Mouse (Mus musculus) hindbrain, embryonic 11.5 days (tissue): ENCODE data around the gene Olfr112. TPM values are rescaled to one million over a fixed set of nuclear protein-coding genes. Genes with fewer than 3 reads are reported as not detected.
"Not testable (repeated sequence)": the region's sequence is repeated elsewhere in the genome, so short reads cannot be mapped to it uniquely, and the experiment has no call there.

Experiments
- ATAC-seq: fragments of 200-750 bp; cut with Nextera tagmentation; 2 replicates; pipeline ENCODE4 v1.8.0; 2017; ENCODE audit warnings: mild to moderate bottlenecking, moderate TSS enrichment, moderate library complexity; ENCODE audit not compliant: low FRiP score
- DNase-seq: peaks from one replicate; pipeline ENCODE4 v3.0.0-alpha.2; 2015; ENCODE audit warnings: low spot score
- H3K27ac ChIP-seq: fragments of 300-500 bp; sonication (generic); 2 replicates; pipeline ENCODE4 v1.5.1; 2014; ENCODE audit warnings: mild to moderate bottlenecking, low read depth, low read length
- H3K27me3 ChIP-seq: fragments of 300-500 bp; sonication (generic); 2 replicates; pipeline ENCODE4 v1.6.1; 2014; ENCODE audit warnings: mild to moderate bottlenecking, low read length, moderate library complexity, mixed read lengths; ENCODE audit not compliant: control insufficient read depth, insufficient read depth
- H3K36me3 ChIP-seq: fragments of 300-500 bp; sonication (generic); 2 replicates; pipeline ENCODE4 v1.6.1; 2014; ENCODE audit warnings: mild to moderate bottlenecking, low read length, moderate library complexity, mixed read lengths; ENCODE audit not compliant: control insufficient read depth, insufficient read depth
- H3K4me1 ChIP-seq: fragments of 300-500 bp; sonication (generic); replicated peaks from 2 replicates; pipeline ENCODE4 v1.6.1; 2014; ENCODE audit warnings: low read length, mixed read lengths; ENCODE audit not compliant: control insufficient read depth, insufficient read depth
- H3K4me2 ChIP-seq: fragments of 300-500 bp; sonication (generic); replicated peaks from 2 replicates; pipeline ENCODE4 v1.6.1; 2014; ENCODE audit warnings: mild to moderate bottlenecking, low read depth, low read length
- H3K4me3 ChIP-seq: fragments of 300-500 bp; sonication (generic); 2 replicates; pipeline ENCODE4 v1.5.1; 2014; ENCODE audit warnings: low read depth, low read length
- H3K9ac ChIP-seq: fragments of 300-500 bp; sonication (generic); 2 replicates; pipeline ENCODE4 v1.6.1; 2014; ENCODE audit warnings: low read depth, low read length
- H3K9me3 ChIP-seq: fragments of 300-500 bp; sonication (generic); 2 replicates; pipeline ENCODE4 v1.6.1; 2016; ENCODE audit warnings: low read length; ENCODE audit not compliant: control insufficient read depth
- polyA plus RNA-seq: library from polyadenylated mRNA; unstranded; fragments of >200 nt; fragmentation: Nextera tagmentation; extraction: Ambion mirVana; gene quantifications from 2 replicates; pipeline ENCODE4 v1.2.1, GENCODE M21; 2014

Olfr112 gene
- polyA plus RNA-seq, 1 experiment from 2014 or later: not detected

- ATAC-seq, H3K27ac ChIP-seq, H3K4me2 ChIP-seq, H3K27me3 ChIP-seq, H3K9me3 ChIP-seq, H3K36me3 ChIP-seq, H3K4me1 ChIP-seq, DNase-seq, H3K4me3 ChIP-seq, H3K9ac ChIP-seq: not testable (repeated sequence)
Observed at GRCm38 (mm10) chr17:37524612-37525011, 44.6 kb downstream of the Olfr112 start.

Other genes starting within 250 kb of the Olfr112 start
- not detected in 2 replicates for gene Olfr103, start 229.8 kb downstream of the Olfr112 start, polyA plus RNA-seq
- not detected in 2 replicates for gene Olfr104-ps, start 209.9 kb downstream of the Olfr112 start, polyA plus RNA-seq
- not detected in 2 replicates for gene Olfr105-ps, start 190.4 kb downstream of the Olfr112 start, polyA plus RNA-seq
- gene Olfr106-ps, start 179.1 kb downstream of the Olfr112 start, polyA plus RNA-seq: not detected in 2 replicates
- not detected in 2 replicates for gene Olfr107, start 170.2 kb downstream of the Olfr112 start, polyA plus RNA-seq
- gene Olfr108, start 124.0 kb downstream of the Olfr112 start, polyA plus RNA-seq: not detected in 2 replicates
- gene Olfr109, start 110.5 kb downstream of the Olfr112 start, polyA plus RNA-seq: not detected in 2 replicates
- 0.11 TPM in 1 of 2 replicates, not detected in the other for gene H2-M2, start 85.9 kb downstream of the Olfr112 start, polyA plus RNA-seq
- not detected in 2 replicates for gene Olfr110, start 77.0 kb downstream of the Olfr112 start, polyA plus RNA-seq
- not detected in 2 replicates for gene Olfr111, start 61.4 kb downstream of the Olfr112 start, polyA plus RNA-seq
- not detected in 2 replicates for gene Olfr113, start 8.2 kb upstream of the Olfr112 start, polyA plus RNA-seq
- gene Olfr114, start 23.3 kb upstream of the Olfr112 start, polyA plus RNA-seq: not detected in 2 replicates
- not detected in 2 replicates for gene Olfr115, start 57.7 kb upstream of the Olfr112 start, polyA plus RNA-seq
- gene Olfr116, start 57.7 kb upstream of the Olfr112 start, polyA plus RNA-seq: not detected in 2 replicates
- not detected in 2 replicates for gene Olfr117, start 94.3 kb upstream of the Olfr112 start, polyA plus RNA-seq
- not detected in 2 replicates for gene Olfr118, start 97.5 kb upstream of the Olfr112 start, polyA plus RNA-seq
- gene Olfr119, start 127.1 kb upstream of the Olfr112 start, polyA plus RNA-seq: not detected in 2 replicates
- not detected in 2 replicates for gene Olfr120, start 152.4 kb upstream of the Olfr112 start, polyA plus RNA-seq
- not detected in 2 replicates for gene Olfr121, start 179.4 kb upstream of the Olfr112 start, polyA plus RNA-seq
- not detected in 2 replicates for gene Olfr122, start 199.2 kb upstream of the Olfr112 start, polyA plus RNA-seq
- not detected in 2 replicates for gene Olfr123, start 224.1 kb upstream of the Olfr112 start, polyA plus RNA-seq
- not detected in 2 replicates for gene Olfr124, start 230.4 kb upstream of the Olfr112 start, polyA plus RNA-seq